Mouse (Mus musculus) neural tube, embryonic 14.5 days (tissue): Measurements from ENCODE around the gene Nrip2. TPM values are rescaled to one million over a fixed set of nuclear protein-coding genes. Genes with fewer than 3 reads are reported as not detected.

Source experiments
- ATAC-seq: fragments of 200-750 bp; cut with Nextera tagmentation; 2 replicates; pipeline ENCODE4 v1.8.0; 2017; ENCODE audit warnings: low read depth, mild to moderate bottlenecking, moderate TSS enrichment, moderate library complexity
- H3K27ac ChIP-seq: fragments of 300-500 bp; sonication (generic); 2 replicates; pipeline ENCODE4 v1.5.1; 2014; ENCODE audit warnings: low read depth, mild to moderate bottlenecking, control low read depth, low read length, moderate library complexity, mixed read lengths
- H3K27me3 ChIP-seq: fragments of 300-500 bp; sonication (generic); 2 replicates; pipeline ENCODE4 v1.6.1; 2014; ENCODE audit warnings: low read length; ENCODE audit not compliant: control insufficient read depth, insufficient read depth
- H3K36me3 ChIP-seq: fragments of 300-500 bp; sonication (generic); 2 replicates; pipeline ENCODE4 v1.6.1; 2014; ENCODE audit warnings: low read length, mixed read lengths; ENCODE audit not compliant: control insufficient read depth, insufficient read depth
- H3K4me1 ChIP-seq: fragments of 300-500 bp; sonication (generic); 2 replicates; pipeline ENCODE4 v1.6.1; 2014; ENCODE audit warnings: low read length; ENCODE audit not compliant: control insufficient read depth, insufficient read depth
- H3K4me2 ChIP-seq: fragments of 300-500 bp; sonication (generic); 2 replicates; pipeline ENCODE4 v1.6.1; 2014; ENCODE audit warnings: mild to moderate bottlenecking, low read depth, low read length, control low read depth
- H3K4me3 ChIP-seq: fragments of 300-500 bp; sonication (generic); 2 replicates; pipeline ENCODE4 v1.5.1; 2014; ENCODE audit warnings: low read depth, low read length, control low read depth, mixed read lengths
- H3K9ac ChIP-seq: fragments of 300-500 bp; sonication (generic); replicated peaks from 2 replicates; pipeline ENCODE4 v1.6.1; 2014; ENCODE audit warnings: low read depth, mild to moderate bottlenecking, control low read depth, low read length, mixed read lengths
- H3K9me3 ChIP-seq: fragments of 300-500 bp; sonication (generic); 2 replicates; pipeline ENCODE4 v1.6.1; 2016; ENCODE audit warnings: low read length; ENCODE audit not compliant: control insufficient read depth
- WGBS: fragments of 180-500 bp; shearing (Covaris S2); extraction: QIAGEN DNeasy Blood & Tissue Kit; methylation state at CpG from one replicate; pipeline ENCODE4 v1.1.7; 2014; 5-methylcytosine and 5-hydroxymethylcytosine counted together
- polyA plus RNA-seq: library from polyadenylated mRNA; unstranded; fragments of >200 nt; fragmentation: Nextera tagmentation; extraction: Ambion mirVana; gene quantifications from 2 replicates; pipeline ENCODE4 v1.2.1, GENCODE M21; 2014

Nrip2 gene
- polyA plus RNA-seq, 1 experiment from 2014 or later, result 13.5 TPM

DNA sequence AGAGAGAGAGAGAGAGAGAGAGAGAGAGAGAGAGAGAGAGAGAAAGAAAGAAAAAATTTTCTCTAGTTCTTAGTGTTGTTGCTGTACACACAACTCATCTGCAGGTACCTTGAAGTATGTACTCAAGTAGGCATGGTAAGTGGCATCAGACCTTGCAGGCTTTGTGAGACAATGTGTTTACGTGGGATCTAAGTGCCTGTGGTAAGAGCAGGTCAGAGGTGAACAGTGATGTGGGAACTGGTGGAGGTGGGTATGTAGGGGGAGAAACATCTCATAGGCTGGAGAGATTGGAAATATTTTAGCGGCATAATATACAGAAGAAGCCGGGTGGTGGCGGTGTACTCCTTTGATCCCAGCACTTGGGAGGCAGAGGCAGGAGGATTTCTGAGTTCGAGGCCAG, 28.5 kb downstream of the Nrip2 start:
- no peak for ATAC-seq
- Histone ChIP-seq H3K4me2 (no peak overlapping the region), H3K9me3 (no peaks in the 10 kb centered on the region), H3K27ac (no peak overlapping the region), H3K36me3 (peaks cover 25% of the 10 kb centered on the region), H3K27me3 (no peaks in the 10 kb centered on the region), H3K9ac (no peak overlapping the region), H3K4me3 (no peak overlapping the region), H3K4me1 (0 out of 2 replicates have a peak, but pooled peaks cover 3% of the 10 kb centered on the region)
- WGBS, result 95% methylated on average over 5 of the region's 5 CpGs

DNA sequence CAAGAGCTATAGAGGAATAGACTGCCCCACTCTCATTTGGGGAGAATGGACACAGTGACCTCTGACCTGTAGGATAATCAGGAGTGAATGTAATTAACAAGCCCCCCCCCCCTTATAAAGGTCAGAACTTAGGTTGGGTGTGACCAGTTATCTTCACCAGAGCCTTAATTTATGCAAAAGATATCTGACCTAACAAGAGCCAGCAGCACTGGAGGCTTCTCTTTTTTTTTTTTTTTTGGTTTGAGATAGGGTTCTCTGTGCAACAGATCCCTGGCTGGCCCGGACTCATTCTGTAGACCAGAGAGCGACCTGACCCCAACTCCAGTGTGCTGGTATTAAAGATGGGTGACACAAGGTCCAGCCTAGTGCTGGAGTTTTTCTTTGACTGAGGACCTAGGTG, 30.2 kb downstream of the Nrip2 start:
- no peak for ATAC-seq
- no peak overlapping the region for H3K27ac ChIP-seq
- 0 out of 2 replicates have a peak, but pooled peaks cover 3% of the 10 kb centered on the region for H3K4me1 ChIP-seq
- no peaks in the 10 kb centered on the region for H3K27me3 ChIP-seq
- peaks cover 39% of the 10 kb centered on the region for H3K36me3 ChIP-seq
- WGBS, result 93% methylated on average over 2 of the region's 2 CpGs
- H3K9me3 ChIP-seq, result no peaks in the 10 kb centered on the region
- H3K9ac ChIP-seq, result no peak overlapping the region
- H3K4me2 ChIP-seq, result no peak overlapping the region
- no peak overlapping the region for H3K4me3 ChIP-seq

DNA sequence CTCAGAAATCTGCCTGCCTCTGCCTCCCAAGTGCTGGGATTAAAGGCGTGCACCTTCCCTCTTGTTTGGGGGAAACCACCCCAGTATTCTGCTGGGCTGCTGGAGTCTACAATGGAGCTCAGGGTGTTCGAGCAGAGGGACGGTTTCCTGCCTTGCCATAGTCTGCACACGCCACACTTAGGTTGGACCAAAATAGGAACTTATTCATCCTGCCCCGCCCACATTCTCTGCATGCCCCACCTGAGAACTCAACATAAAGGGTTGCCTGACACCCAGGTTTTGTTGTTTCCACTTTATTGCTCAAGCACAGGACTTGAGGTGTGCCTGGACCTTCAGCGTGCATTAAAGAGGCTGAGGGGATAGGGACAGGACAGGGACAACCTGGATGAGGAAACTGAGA, 30.7 kb downstream of the Nrip2 start:
- no peaks in the 10 kb centered on the region for H3K9me3 ChIP-seq
- no peak overlapping the region for H3K27ac ChIP-seq
- no peak overlapping the region for H3K9ac ChIP-seq
- no peak overlapping the region for H3K4me2 ChIP-seq
- peaks cover 44% of the 10 kb centered on the region for H3K36me3 ChIP-seq
- H3K4me3 ChIP-seq, result no peak overlapping the region
- no peaks in the 10 kb centered on the region for H3K27me3 ChIP-seq
- 0 out of 2 replicates have a peak, but pooled peaks cover 3% of the 10 kb centered on the region for H3K4me1 ChIP-seq
- no peak for ATAC-seq
- 93% methylated on average over 6 of the region's 6 CpGs for WGBS

DNA sequence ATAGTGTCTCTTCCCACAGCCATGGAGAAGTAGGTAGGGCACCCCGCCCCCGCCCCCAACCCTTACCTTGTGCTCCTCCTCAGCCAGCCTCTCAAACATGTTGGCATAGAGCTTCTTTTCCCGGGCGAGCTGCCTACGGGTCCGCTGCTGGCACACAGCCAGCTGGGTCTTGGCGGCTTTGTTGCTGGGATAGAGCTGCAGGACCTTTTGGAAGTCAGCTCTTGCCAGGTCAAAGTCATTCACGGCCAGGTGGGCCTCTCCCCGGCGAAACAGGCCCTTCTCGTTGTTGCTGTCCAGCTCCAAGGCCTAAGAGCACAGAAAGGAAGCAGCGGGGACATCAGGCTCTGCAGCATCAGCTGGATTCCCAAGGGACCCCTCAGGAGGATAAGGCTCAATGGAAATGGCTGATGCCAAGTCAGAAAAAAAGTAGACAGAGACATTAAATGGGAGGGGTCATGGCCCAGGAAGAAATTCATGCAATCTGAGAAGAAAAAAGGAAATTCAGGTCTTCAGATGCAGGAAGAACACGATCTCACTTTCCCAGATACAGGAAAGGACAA, 33.3 kb downstream of the Nrip2 start:
- Histone ChIP-seq H3K4me3 (no peak overlapping the region), H3K4me1 (peaks cover 6% of the 10 kb centered on the region; the same call in 1 of the 2 replicates), H3K4me2 (no peak overlapping the region), H3K9ac (no peak overlapping the region), H3K36me3 (peaks cover 50% of the 10 kb centered on the region), H3K9me3 (no peaks in the 10 kb centered on the region), H3K27ac (no peak overlapping the region), H3K27me3 (no peaks in the 10 kb centered on the region)
- 72% methylated on average over 13 of the region's 13 CpGs for WGBS
- no peak for ATAC-seq

DNA sequence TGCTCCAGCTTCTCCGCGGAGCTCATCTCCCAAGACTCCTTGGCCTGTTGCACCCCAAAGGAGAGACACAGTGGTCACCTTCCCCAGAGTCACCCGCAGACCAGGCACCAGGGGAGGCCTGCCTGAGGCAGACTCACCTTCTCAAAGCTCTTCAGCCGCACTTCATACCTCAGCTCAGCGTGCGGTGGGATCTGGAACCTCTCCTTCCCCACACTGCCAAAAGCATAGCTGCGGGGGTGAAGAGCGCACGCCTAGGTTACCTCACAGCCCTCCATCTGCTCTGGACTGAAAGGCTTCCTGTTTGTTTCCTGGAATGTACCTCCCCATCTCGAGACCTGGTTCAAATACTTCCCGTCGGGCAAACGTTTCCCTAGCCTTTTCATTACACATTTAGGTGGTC, 34.5 kb downstream of the Nrip2 start:
- Histone ChIP-seq H3K9ac (no peak overlapping the region), H3K27me3 (no peaks in the 10 kb centered on the region), H3K4me1 (peaks cover 6% of the 10 kb centered on the region; the same call in 1 of the 2 replicates), H3K36me3 (peaks cover 50% of the 10 kb centered on the region), H3K4me2 (no peak overlapping the region), H3K9me3 (no peaks in the 10 kb centered on the region), H3K4me3 (no peak overlapping the region), H3K27ac (no peak overlapping the region)
- WGBS, result 97% methylated on average over 13 of the region's 13 CpGs
- no peak for ATAC-seq

DNA sequence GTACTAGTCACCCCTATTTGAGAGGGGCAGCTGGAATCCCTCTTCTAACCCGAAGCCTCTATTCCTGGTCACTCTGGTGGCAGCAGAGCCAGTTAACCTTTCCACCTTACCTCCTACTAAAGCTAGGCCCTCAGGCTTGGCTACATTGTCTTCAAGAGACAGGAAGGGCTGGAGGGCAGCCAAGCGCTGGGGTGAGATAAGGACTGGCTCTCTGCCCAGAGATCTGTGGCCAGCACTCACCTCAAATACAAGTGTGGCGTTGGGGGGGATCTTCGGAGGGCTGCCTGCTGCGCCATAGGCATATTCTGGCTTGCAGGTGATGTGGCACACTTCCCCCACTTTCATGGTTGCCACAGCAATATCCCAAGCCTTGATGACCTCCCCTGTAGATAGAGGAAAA, 36.4 kb downstream of the Nrip2 start:
- Histone ChIP-seq H3K4me1 (peaks cover 6% of the 10 kb centered on the region; the same call in 1 of the 2 replicates), H3K27ac (no peak overlapping the region), H3K9ac (no peak overlapping the region), H3K9me3 (no peaks in the 10 kb centered on the region), H3K27me3 (no peaks in the 10 kb centered on the region), H3K4me2 (no peak overlapping the region), H3K4me3 (no peak overlapping the region), H3K36me3 (peaks cover 42% of the 10 kb centered on the region)
- no peak for ATAC-seq
- 84% methylated on average over 5 of the region's 5 CpGs for WGBS

DNA sequence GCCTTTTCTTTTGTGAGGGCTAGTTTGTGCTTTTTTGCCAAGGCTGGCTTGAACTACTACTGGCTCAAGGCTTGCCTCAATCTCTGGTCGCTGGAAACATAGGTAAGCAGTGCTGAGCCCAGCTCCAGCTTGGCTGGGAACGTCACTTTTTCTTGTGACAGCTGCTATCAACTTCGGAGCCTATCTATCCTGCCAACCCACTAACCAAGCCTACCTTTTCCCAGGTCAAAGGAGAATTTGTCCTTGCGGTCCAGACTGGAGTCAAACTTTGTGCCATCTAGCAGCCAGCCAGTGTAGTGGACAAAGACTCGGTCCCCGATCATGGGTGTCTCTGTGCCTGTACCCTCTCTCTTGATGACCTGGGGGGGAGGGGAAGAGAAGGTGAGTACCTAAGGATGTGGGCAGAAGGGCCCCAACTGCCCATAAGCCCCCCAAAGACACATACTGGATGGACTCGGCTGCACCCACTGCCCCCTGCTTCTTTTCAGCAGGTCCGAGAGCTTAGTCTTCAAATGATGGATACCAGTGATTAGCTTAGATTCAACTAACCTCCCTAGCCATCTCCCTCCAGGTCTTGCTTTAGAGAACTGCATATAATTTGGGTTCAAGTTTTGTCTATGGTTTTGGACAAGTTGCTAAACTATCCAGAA, 37.4 kb downstream of the Nrip2 start:
- Histone ChIP-seq H3K27ac (no peak overlapping the region), H3K4me1 (peaks cover 6% of the 10 kb centered on the region; the same call in 1 of the 2 replicates), H3K4me3 (peak overlapping the region; percentile 99), H3K9me3 (no peaks in the 10 kb centered on the region), H3K36me3 (peaks cover 36% of the 10 kb centered on the region), H3K9ac (no peak overlapping the region), H3K4me2 (peak overlapping the region; percentile 67), H3K27me3 (no peaks in the 10 kb centered on the region)
- ATAC-seq, result no peak
- 87% methylated on average over 8 of the region's 8 CpGs for WGBS

DNA sequence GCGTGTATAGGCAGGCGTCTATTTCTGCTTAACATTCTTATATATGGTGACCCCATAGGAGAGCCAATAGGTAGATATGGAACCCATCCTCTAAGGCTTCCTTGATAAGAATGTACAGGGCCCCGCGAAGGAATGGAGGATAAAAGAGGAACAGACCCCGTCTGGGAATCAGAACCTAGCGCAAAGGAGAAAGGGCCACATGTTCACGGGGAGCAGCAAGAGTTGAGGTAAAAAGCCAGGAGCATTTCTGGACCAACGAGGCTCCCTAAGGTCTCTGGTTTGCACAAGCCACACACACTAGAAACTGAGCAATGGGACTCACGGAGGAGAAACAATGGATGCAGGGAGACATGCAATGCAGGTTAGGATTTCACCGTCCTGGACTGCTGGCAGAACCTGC, 38.2 kb downstream of the Nrip2 start:
- ATAC-seq, result no peak
- peak overlapping the region; percentile 96 for H3K9ac ChIP-seq

DNA sequence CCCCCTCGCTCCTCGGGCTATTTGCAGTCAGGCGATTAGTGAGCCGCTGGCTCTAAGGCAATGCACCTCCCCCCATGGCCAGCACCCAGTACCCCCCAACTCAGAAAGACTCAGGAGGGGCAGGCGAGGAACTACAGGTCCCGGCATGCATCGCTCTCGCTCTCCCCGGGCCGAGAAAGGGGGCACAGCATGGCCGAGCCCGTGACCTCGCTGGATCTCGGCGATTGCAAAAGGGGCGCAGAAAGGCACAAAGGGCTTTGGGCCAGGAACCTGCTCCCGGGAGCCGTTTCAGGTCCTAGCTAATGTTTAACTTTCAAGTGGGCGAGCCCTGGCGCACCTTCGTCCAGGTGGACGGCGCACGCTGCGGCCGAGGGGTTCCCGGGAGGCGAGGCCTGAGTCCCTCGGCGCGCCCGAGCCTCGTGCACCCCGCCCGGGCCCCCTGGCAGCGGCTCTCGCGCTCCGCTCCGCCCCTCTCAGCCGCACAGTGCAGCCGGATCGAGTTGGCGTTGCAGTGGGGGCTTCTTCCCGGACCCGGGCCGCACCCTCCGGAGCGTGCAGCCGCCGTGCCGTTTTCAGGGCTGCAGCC, 38.7 kb downstream of the Nrip2 start:
- peak; percentile 77 for ATAC-seq
- H3K9me3 ChIP-seq, result no peaks in the 10 kb centered on the region
- peak overlapping the region; percentile 96 for H3K9ac ChIP-seq
- peak overlapping the region; percentile 91 for H3K27ac ChIP-seq
- peak overlapping the region; percentile 67 for H3K4me2 ChIP-seq
- H3K36me3 ChIP-seq, result peaks cover 23% of the 10 kb centered on the region
- peak overlapping the region; percentile 99 for H3K4me3 ChIP-seq
- no peaks in the 10 kb centered on the region for H3K27me3 ChIP-seq
- under 1% methylated on average over 52 of the region's 52 CpGs for WGBS
- H3K4me1 ChIP-seq, result peaks cover 6% of the 10 kb centered on the region; the same call in 1 of the 2 replicates

More for the DNA sequence above, 38.2 kb downstream of the Nrip2 start:
- peak overlapping the region; percentile 99 for H3K4me3 ChIP-seq
- H3K27ac ChIP-seq, result peak overlapping the region; percentile 91
- H3K27me3 ChIP-seq, result no peaks in the 10 kb centered on the region
- peak overlapping the region; percentile 67 for H3K4me2 ChIP-seq
- H3K36me3 ChIP-seq, result peaks cover 28% of the 10 kb centered on the region
- 6% methylated on average over 10 of the region's 10 CpGs for WGBS
- H3K9me3 ChIP-seq, result no peaks in the 10 kb centered on the region
- H3K4me1 ChIP-seq, result peaks cover 6% of the 10 kb centered on the region; the same call in 1 of the 2 replicates
